Comparison of ENCODE assay signal across 9 mouse cellular contexts in genomic region chr7:27395521-27396183, GRCm38 (mm10). TPM values are rescaled to one million over a fixed set of nuclear protein-coding genes. Genes with fewer than 3 reads are reported as not detected.
A peak's percentile ranks its signal among the peaks of the same experiment; 100 is the strongest.
DNase-seq lines count a peak whose midpoint lies in the region; ATAC-seq lines count a peak whose summit lies in the region.
"Had no signal": no experiment of that assay in that cellular context is flagged by ENCODE, and none has a peak within 500 bp of the region (broad histone marks: within the 10 kb centered on the region; RNA-seq: fewer than 3 reads in every experiment).

No protein-coding gene starts in this region.

- H3K9me3 ChIP-seq in heart, embryonic 14.5 days (ENCODE audit: control insufficient read depth, low read length): no peaks in the 10 kb centered on the region
- no peaks in the 10 kb centered on the region for H3K9me3 ChIP-seq in forebrain, embryonic 14.5 days (replicated peaks; ENCODE audit: control insufficient read depth, low read length)
- no peaks in the 10 kb centered on the region for H3K9me3 ChIP-seq in midbrain, embryonic 10.5 days (replicated peaks)

- DNase-seq in heart, adult 18-20 months: no peak
- peak; percentile 66 for DNase-seq in MN1 (ENCODE audit: low spot score)
- DNase-seq in forebrain, embryonic 14.5 days (ENCODE audit: low spot score): no peak
- no peak for DNase-seq in midbrain, embryonic 10.5 days (ENCODE audit: low spot score)
- no peak for DNase-seq in right cerebral cortex, postnatal 14 days
- no peak for DNase-seq in kidney, adult 18-20 months
- no peak for DNase-seq in gastrocnemius, postnatal 25 days

- peaks cover 2 to 6% of the 10 kb centered on the region in 2 experiments; a peak in 2 of 4 replicates for H3K4me1 ChIP-seq in heart, embryonic 14.5 days (ENCODE audit: control insufficient read depth in 2 of 2, insufficient read depth in 2 of 2, low read length in 2 of 2)
- H3K4me1 ChIP-seq in forebrain, embryonic 14.5 days (ENCODE audit: control insufficient read depth, insufficient read depth, low read length): peaks cover 5% of the 10 kb centered on the region; the same call in 1 of the 2 replicates
- H3K4me1 ChIP-seq in midbrain, embryonic 10.5 days: peaks cover 22% of the 10 kb centered on the region

- H3K4me3 ChIP-seq in heart, embryonic 14.5 days (ENCODE audit: control insufficient read depth in 1 of 2, insufficient read depth in 1 of 2, low read depth in 1 of 2, low read length in 2 of 2): peak overlapping the region in 1 of 2 experiments; percentile 51; a peak in 2 of 4 replicates
- H3K4me3 ChIP-seq in forebrain, embryonic 14.5 days (ENCODE audit: low read depth, low read length): peak overlapping the region; percentile 47
- H3K4me3 ChIP-seq in midbrain, embryonic 10.5 days: peak overlapping the region; percentile 61

- H3K4me2 ChIP-seq in heart, embryonic 14.5 days (ENCODE audit: low read length): peak overlapping the region; percentile 78
- peak overlapping the region; percentile 72 for H3K4me2 ChIP-seq in forebrain, embryonic 14.5 days (ENCODE audit: low read length)

- 1% methylated on average over 22 of the region's 22 CpGs for WGBS in heart, embryonic 14.5 days
- WGBS in forebrain, embryonic 14.5 days: 2% methylated on average over 22 of the region's 22 CpGs
- WGBS in midbrain, embryonic 10.5 days: under 1% methylated on average over 22 of the region's 22 CpGs

- H3K9ac ChIP-seq in heart, embryonic 14.5 days (ENCODE audit: low read length): no peak overlapping the region
- H3K9ac ChIP-seq in forebrain, embryonic 14.5 days (ENCODE audit: low read length): no peak overlapping the region; the same call in 1 of the 2 replicates

- H3K27ac ChIP-seq in heart, embryonic 14.5 days (replicated peaks in 1 of 2; ENCODE audit: control insufficient read depth in 1 of 2, insufficient read depth in 1 of 2, low read depth in 2 of 2, low read length in 2 of 2): no peak overlapping the region
- no peak overlapping the region for H3K27ac ChIP-seq in forebrain, embryonic 14.5 days (ENCODE audit: low read depth, low read length)
- no peak overlapping the region; the same call in 1 of the 2 replicates for H3K27ac ChIP-seq in midbrain, embryonic 10.5 days (replicated peaks)

- ATAC-seq in heart, embryonic 14.5 days (ENCODE audit: insufficient number of reproducible peaks, insufficient read depth, low FRiP score, low read depth): no peak
- ATAC-seq in forebrain, embryonic 14.5 days: no peak

- peaks cover 84% of the 10 kb centered on the region for H3K27me3 ChIP-seq in heart, embryonic 14.5 days (ENCODE audit: control insufficient read depth, insufficient read depth, low read length)
- peaks cover 66% of the 10 kb centered on the region for H3K27me3 ChIP-seq in forebrain, embryonic 14.5 days (replicated peaks; ENCODE audit: control insufficient read depth, insufficient read depth, low read length)
- peaks cover 92% of the 10 kb centered on the region for H3K27me3 ChIP-seq in midbrain, embryonic 10.5 days (ENCODE audit: low read depth, poor library complexity, severe bottlenecking)

- H3K36me3 ChIP-seq in heart, embryonic 14.5 days (ENCODE audit: control insufficient read depth, insufficient read depth, low read length): no peaks in the 10 kb centered on the region
- H3K36me3 ChIP-seq in forebrain, embryonic 14.5 days (ENCODE audit: control insufficient read depth, insufficient read depth, low read length): no peaks in the 10 kb centered on the region
- no peaks in the 10 kb centered on the region for H3K36me3 ChIP-seq in midbrain, embryonic 10.5 days

RNA-seq across cellular contexts. Expression of gene Gm20479, which starts 38.4 kb away (rescaled TPM):
- polyA plus RNA-seq in heart, embryonic 14.5 days (2014; fragmentation: Nextera tagmentation; extraction: Ambion mirVana): not detected in 2 replicates
- total RNA-seq in heart, adult 18-20 months (2021): not detected
- 0.38 TPM in 1 of 2 replicates, not detected in the other for polyA plus RNA-seq in forebrain, embryonic 14.5 days (2014; fragmentation: Nextera tagmentation; extraction: Ambion mirVana)
- polyA plus RNA-seq in midbrain, embryonic 10.5 days (2016; fragmentation: Nextera tagmentation; extraction: Ambion mirVana): 0.48 and 0.82 TPM in 2 replicates
- total RNA-seq in gastrocnemius, postnatal 25 days (2021): not detected
- total RNA-seq: gastrocnemius, postnatal 10 days had no signal

RNA-seq across cellular contexts. Expression of gene Shkbp1, which starts 39.8 kb away (rescaled TPM):
- 18.3 and 22.0 TPM in 2 replicates for polyA plus RNA-seq in heart, embryonic 14.5 days (2014; fragmentation: Nextera tagmentation; extraction: Ambion mirVana)
- 1 to 10 TPM; 5.6 to 6.3 TPM for total RNA-seq in heart, adult 18-20 months (2021)
- polyA plus RNA-seq in forebrain, embryonic 14.5 days (2014; fragmentation: Nextera tagmentation; extraction: Ambion mirVana): 52.4 and 66.4 TPM in 2 replicates
- 71.7 and 77.2 TPM in 2 replicates for polyA plus RNA-seq in midbrain, embryonic 10.5 days (2016; fragmentation: Nextera tagmentation; extraction: Ambion mirVana)
- total RNA-seq in gastrocnemius, postnatal 25 days (2021): 1 to 10 TPM in 1 of 2 experiments, under 1 TPM in 1; 1.00 to 3.1 TPM

RNA-seq across cellular contexts. Expression of gene Sptbn4, which starts 51.8 kb away (rescaled TPM):
- polyA plus RNA-seq in heart, embryonic 14.5 days (2014; fragmentation: Nextera tagmentation; extraction: Ambion mirVana): 0.15 and 0.20 TPM in 2 replicates
- total RNA-seq in heart, adult 18-20 months (2021): under 1 TPM; 0.30 to 0.31 TPM
- polyA plus RNA-seq in forebrain, embryonic 14.5 days (2014; fragmentation: Nextera tagmentation; extraction: Ambion mirVana): 1.6 and 1.7 TPM in 2 replicates
- polyA plus RNA-seq in midbrain, embryonic 10.5 days (2016; fragmentation: Nextera tagmentation; extraction: Ambion mirVana): 0.30 and 0.52 TPM in 2 replicates
- total RNA-seq in gastrocnemius, postnatal 25 days (2021): under 1 TPM in 1 of 2 experiments, not detected in 1; 0.05 TPM

RNA-seq across cellular contexts. Expression of gene Blvrb, which starts 52.1 kb away (rescaled TPM):
- 49.7 and 57.9 TPM in 2 replicates for polyA plus RNA-seq in heart, embryonic 14.5 days (2014; fragmentation: Nextera tagmentation; extraction: Ambion mirVana)
- 10 to 100 TPM; 32.4 to 34.3 TPM for total RNA-seq in heart, adult 18-20 months (2021)
- polyA plus RNA-seq in forebrain, embryonic 14.5 days (2014; fragmentation: Nextera tagmentation; extraction: Ambion mirVana): 22.4 and 23.7 TPM in 2 replicates
- 38.9 and 40.9 TPM in 2 replicates for polyA plus RNA-seq in midbrain, embryonic 10.5 days (2016; fragmentation: Nextera tagmentation; extraction: Ambion mirVana)
- total RNA-seq in gastrocnemius, postnatal 25 days (2021): 10 to 100 TPM; 11.0 to 17.2 TPM

RNA-seq across cellular contexts. Expression of gene Ltbp4, which starts 58.2 kb away (rescaled TPM):
- 47.7 and 55.1 TPM in 2 replicates for polyA plus RNA-seq in heart, embryonic 14.5 days (2014; fragmentation: Nextera tagmentation; extraction: Ambion mirVana)
- 100 to 1,000 TPM; 185 to 206 TPM for total RNA-seq in heart, adult 18-20 months (2021)
- 8.0 and 11.0 TPM in 2 replicates for polyA plus RNA-seq in forebrain, embryonic 14.5 days (2014; fragmentation: Nextera tagmentation; extraction: Ambion mirVana)
- polyA plus RNA-seq in midbrain, embryonic 10.5 days (2016; fragmentation: Nextera tagmentation; extraction: Ambion mirVana): 7.0 and 9.0 TPM in 2 replicates
- total RNA-seq in gastrocnemius, postnatal 25 days (2021): 10 to 100 TPM; 69.4 to 77.8 TPM
